Mouse (Mus musculus) G1E-ER4 (cell line): ENCODE results near the gene Cacna1f. TPM values are rescaled to one million over a fixed set of nuclear protein-coding genes. Genes with fewer than 3 reads are reported as not detected.

Experiments
- GATA1 ChIP-seq: IDR thresholded peaks from one replicate; pipeline ENCODE4 v1.8.0; 2012; ENCODE audit warnings: low read length, inconsistent platforms
- polyA plus RNA-seq: library from polyadenylated mRNA; stranded (reverse); fragments of >175 nt; gene quantifications from 2 replicates; pipeline ENCODE4 v1.2.3, GENCODE M21; 2012

The Cacna1f gene
- polyA plus RNA-seq, 1 experiment, result 0.02 TPM

- TF ChIP-seq GATA1, result no peak
These were observed 1.9 kb upstream of the Cacna1f start, which contains the start of gene Ccdc22 for GRCm38 (mm10) chrX:7604879-7605574. Gene Ccdc22 (minus strand): TSS chrX:7605517.

- no peak for TF ChIP-seq GATA1
These were observed 1.3 kb upstream of the Cacna1f start for GRCm38 (mm10) chrX:7605575-7605941.

GRCm38 (mm10) chrX:7610035-7610434, 3.2 kb downstream of the Cacna1f start:
- no peak for TF ChIP-seq GATA1

GRCm38 (mm10) chrX:7610536-7611258, 3.8 kb downstream of the Cacna1f start:
- no peak for TF ChIP-seq GATA1

GRCm38 (mm10) chrX:7617889-7618551, 11.1 kb downstream of the Cacna1f start:
- no peak for TF ChIP-seq GATA1

- TF ChIP-seq GATA1, result no peak
These were observed 25.7 kb downstream of the Cacna1f start for GRCm38 (mm10) chrX:7632560-7632959.

GRCm38 (mm10) chrX:7635101-7635500, 28.2 kb downstream of the Cacna1f start:
- TF ChIP-seq GATA1, result no peak

GRCm38 (mm10) chrX:7638401-7639091, 31.7 kb downstream of the Cacna1f start, which contains the start of gene Syp:
Gene Syp (plus strand): TSS chrX:7638471.
- no peak for TF ChIP-seq GATA1

- TF ChIP-seq GATA1, result no peak
These were observed 32.8 kb downstream of the Cacna1f start for GRCm38 (mm10) chrX:7639536-7640325.

GRCm38 (mm10) chrX:7640785-7641184, 33.9 kb downstream of the Cacna1f start:
- no peak for TF ChIP-seq GATA1

- TF ChIP-seq GATA1, result no peak
These were observed 38.5 kb downstream of the Cacna1f start for GRCm38 (mm10) chrX:7645349-7645748.

GRCm38 (mm10) chrX:7648671-7649304, 41.9 kb downstream of the Cacna1f start:
- no peak for TF ChIP-seq GATA1

- TF ChIP-seq GATA1, result no peak
These were observed 50.3 kb downstream of the Cacna1f start, which contains the start of gene Prickle3 for GRCm38 (mm10) chrX:7657221-7657639. Gene Prickle3 (plus strand): TSS chrX:7657260.

- TF ChIP-seq GATA1, result no peak
These were observed 51.3 kb downstream of the Cacna1f start for GRCm38 (mm10) chrX:7658031-7658784.
